Mouse (Mus musculus): ENCODE measurements around the gene Ankrd9. TPM values are rescaled to one million over a fixed set of nuclear protein-coding genes. Genes with fewer than 3 reads are reported as not detected.

The Ankrd9 gene
- polyA plus RNA-seq, 1 experiment from 2014 or later: 11.5 TPM

DNA sequence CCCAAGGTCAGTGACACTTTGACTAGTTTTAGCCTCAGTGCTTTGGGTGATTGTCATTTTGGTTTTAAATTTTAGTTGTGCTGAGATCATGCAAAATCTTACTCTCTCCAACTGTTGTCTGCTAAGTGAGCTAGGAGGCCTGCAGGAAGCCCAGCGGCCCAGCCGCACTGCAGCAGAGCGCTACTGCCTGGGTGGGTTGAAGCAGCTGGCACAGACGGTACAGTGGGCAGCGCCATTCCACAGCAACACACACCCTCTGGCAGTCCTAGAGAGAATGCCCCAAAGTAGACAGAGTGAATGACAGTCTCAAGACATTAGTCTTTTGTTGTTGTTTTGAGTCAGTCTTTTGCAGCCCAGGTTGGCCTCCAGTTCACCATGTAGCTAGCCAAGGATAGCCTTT, 8.4 kb downstream of the Ankrd9 start:
- Histone ChIP-seq H3K9me3 (replicated peaks; ENCODE audit: control insufficient read depth, low read length) (no peaks in the 10 kb centered on the region), H3K27ac (replicated peaks; ENCODE audit: low read depth, low read length) (no peak overlapping the region), H3K36me3 (replicated peaks; ENCODE audit: control insufficient read depth, insufficient read depth, low read depth, low read length) (no peaks in the 10 kb centered on the region), H3K9ac (replicated peaks; ENCODE audit: low read length) (no peak overlapping the region), H3K4me3 (ENCODE audit: low read depth, low read length) (no peak overlapping the region), H3K4me1 (ENCODE audit: control insufficient read depth, insufficient read depth, low read length) (no peaks in the 10 kb centered on the region), H3K27me3 (ENCODE audit: control insufficient read depth, insufficient read depth, low read length) (no peaks in the 10 kb centered on the region), H3K4me2 (ENCODE audit: low read depth, low read length) (no peak overlapping the region)
- 91% methylated on average over 5 of the region's 5 CpGs for WGBS
- ATAC-seq (replicated peaks; ENCODE audit: insufficient number of reproducible peaks, low FRiP score, low TSS enrichment, low read depth) (no peak), DNase-seq (ENCODE audit: low spot score) (no peak)

DNA sequence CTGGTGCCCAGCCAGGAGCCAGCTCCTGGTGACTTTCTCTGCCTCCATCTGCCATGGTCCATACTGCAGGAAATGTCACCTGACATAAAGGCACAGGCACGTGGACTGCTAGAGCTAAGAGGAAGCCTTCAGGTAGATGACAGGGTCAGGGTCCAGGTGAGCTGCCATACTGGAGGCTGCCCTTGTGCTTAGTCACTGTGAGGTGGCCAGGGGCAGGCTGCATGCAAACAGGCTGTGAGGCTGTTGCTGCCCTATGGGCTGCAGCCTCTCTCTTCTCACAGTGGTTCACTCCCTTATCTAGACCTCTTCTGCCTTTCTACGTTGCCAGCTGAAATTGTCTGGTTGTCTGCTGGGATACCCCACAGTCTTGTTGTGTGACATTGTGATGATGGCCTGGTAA, 11.7 kb downstream of the Ankrd9 start:
- 91% methylated on average over 2 of the region's 2 CpGs for WGBS
- Histone ChIP-seq H3K4me2 (ENCODE audit: low read depth, low read length) (no peak overlapping the region), H3K36me3 (replicated peaks; ENCODE audit: control insufficient read depth, insufficient read depth, low read depth, low read length) (no peaks in the 10 kb centered on the region)

GRCm38 (mm10) chr12:110966079-110966478, 12.8 kb downstream of the Ankrd9 start:
- H3K4me3 ChIP-seq (ENCODE audit: low read depth, low read length): no peak overlapping the region
- H3K4me2 ChIP-seq (ENCODE audit: low read depth, low read length): no peak overlapping the region
- no peaks in the 10 kb centered on the region for H3K4me1 ChIP-seq (ENCODE audit: control insufficient read depth, insufficient read depth, low read length)
- H3K36me3 ChIP-seq (replicated peaks; ENCODE audit: control insufficient read depth, insufficient read depth, low read depth, low read length): no peaks in the 10 kb centered on the region
- 62% methylated on average over 4 of the region's 4 CpGs for WGBS
- H3K27me3 ChIP-seq (ENCODE audit: control insufficient read depth, insufficient read depth, low read length): no peaks in the 10 kb centered on the region
- H3K27ac ChIP-seq (replicated peaks; ENCODE audit: low read depth, low read length): no peak overlapping the region
- DNase-seq (ENCODE audit: low spot score): no peak
- no peaks in the 10 kb centered on the region for H3K9me3 ChIP-seq (replicated peaks; ENCODE audit: control insufficient read depth, low read length)
- no peak overlapping the region for H3K9ac ChIP-seq (replicated peaks; ENCODE audit: low read length)
- no peak for ATAC-seq (replicated peaks; ENCODE audit: insufficient number of reproducible peaks, low FRiP score, low TSS enrichment, low read depth)

More for the DNA sequence above, 11.7 kb downstream of the Ankrd9 start:
- H3K27me3 ChIP-seq (ENCODE audit: control insufficient read depth, insufficient read depth, low read length): no peaks in the 10 kb centered on the region
- no peak overlapping the region for H3K27ac ChIP-seq (replicated peaks; ENCODE audit: low read depth, low read length)
- no peak overlapping the region for H3K9ac ChIP-seq (replicated peaks; ENCODE audit: low read length)
- no peak for ATAC-seq (replicated peaks; ENCODE audit: insufficient number of reproducible peaks, low FRiP score, low TSS enrichment, low read depth)
- no peaks in the 10 kb centered on the region for H3K4me1 ChIP-seq (ENCODE audit: control insufficient read depth, insufficient read depth, low read length)
- no peak overlapping the region for H3K4me3 ChIP-seq (ENCODE audit: low read depth, low read length)
- no peak for DNase-seq (ENCODE audit: low spot score)
- no peaks in the 10 kb centered on the region for H3K9me3 ChIP-seq (replicated peaks; ENCODE audit: control insufficient read depth, low read length)

DNA sequence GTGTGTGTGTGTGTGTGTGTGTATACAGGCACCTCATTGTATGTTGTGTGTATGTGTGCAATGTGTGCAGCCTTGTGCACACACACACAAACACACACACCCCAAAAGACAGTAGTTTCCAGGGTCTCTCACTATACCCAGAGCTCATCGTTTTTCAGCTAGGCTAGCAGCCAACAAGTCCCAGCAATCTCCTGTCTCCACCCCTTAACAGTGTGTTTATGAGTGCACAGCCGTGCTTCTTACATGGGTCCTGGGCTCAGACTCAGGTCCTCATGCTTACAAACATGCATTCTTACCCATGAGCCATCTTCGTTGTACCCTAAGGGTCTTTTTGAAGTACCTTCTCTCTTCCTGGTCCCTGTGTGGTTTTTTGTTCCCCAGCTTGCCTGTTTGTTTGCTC, 13.3 kb downstream of the Ankrd9 start:
- 72% methylated on average over 3 of the region's 3 CpGs for WGBS
- Histone ChIP-seq H3K27me3 (ENCODE audit: control insufficient read depth, insufficient read depth, low read length) (no peaks in the 10 kb centered on the region), H3K4me3 (ENCODE audit: low read depth, low read length) (no peak overlapping the region), H3K36me3 (replicated peaks; ENCODE audit: control insufficient read depth, insufficient read depth, low read depth, low read length) (no peaks in the 10 kb centered on the region), H3K4me1 (ENCODE audit: control insufficient read depth, insufficient read depth, low read length) (no peaks in the 10 kb centered on the region), H3K27ac (replicated peaks; ENCODE audit: low read depth, low read length) (no peak overlapping the region), H3K4me2 (ENCODE audit: low read depth, low read length) (no peak overlapping the region), H3K9me3 (replicated peaks; ENCODE audit: control insufficient read depth, low read length) (no peaks in the 10 kb centered on the region), H3K9ac (replicated peaks; ENCODE audit: low read length) (no peak overlapping the region)
- ATAC-seq (replicated peaks; ENCODE audit: insufficient number of reproducible peaks, low FRiP score, low TSS enrichment, low read depth) (no peak), DNase-seq (ENCODE audit: low spot score) (no peak)

DNA sequence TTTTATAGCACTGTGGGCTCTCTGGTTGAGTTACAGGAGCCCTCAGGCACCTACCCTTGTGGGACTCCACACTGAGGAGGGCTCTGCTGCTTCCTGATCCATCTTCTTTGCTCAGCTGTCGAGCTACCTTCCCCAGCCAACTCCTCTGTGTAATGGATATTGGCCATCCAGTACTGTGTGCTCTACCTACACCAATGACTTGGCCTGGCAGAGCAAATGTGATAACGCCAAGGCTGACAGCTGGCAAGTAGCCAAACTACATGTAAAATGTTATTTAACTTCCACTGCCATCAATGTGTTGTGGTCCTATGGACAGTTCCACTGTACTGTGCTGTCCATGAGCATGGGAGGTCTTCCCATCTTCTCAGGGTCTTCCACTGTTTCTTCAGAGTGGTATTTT, 16.9 kb downstream of the Ankrd9 start:
- H3K27me3 ChIP-seq (ENCODE audit: control insufficient read depth, insufficient read depth, low read length): no peaks in the 10 kb centered on the region
- H3K36me3 ChIP-seq (replicated peaks; ENCODE audit: control insufficient read depth, insufficient read depth, low read depth, low read length): no peaks in the 10 kb centered on the region
- H3K9ac ChIP-seq (replicated peaks; ENCODE audit: low read length): no peak overlapping the region
- H3K9me3 ChIP-seq (replicated peaks; ENCODE audit: control insufficient read depth, low read length): no peaks in the 10 kb centered on the region
- H3K27ac ChIP-seq (replicated peaks; ENCODE audit: low read depth, low read length): no peak overlapping the region
- no peak overlapping the region for H3K4me3 ChIP-seq (ENCODE audit: low read depth, low read length)
- H3K4me1 ChIP-seq (ENCODE audit: control insufficient read depth, insufficient read depth, low read length): no peaks in the 10 kb centered on the region
- H3K4me2 ChIP-seq (ENCODE audit: low read depth, low read length): no peak overlapping the region
- 77% methylated on average over 2 of the region's 2 CpGs for WGBS
- DNase-seq (ENCODE audit: low spot score) (no peak), ATAC-seq (replicated peaks; ENCODE audit: insufficient number of reproducible peaks, low FRiP score, low TSS enrichment, low read depth) (no peak)

- 87% methylated on average over 4 of the region's 4 CpGs for WGBS
- Histone ChIP-seq H3K4me2 (ENCODE audit: low read depth, low read length) (no peak overlapping the region), H3K9me3 (replicated peaks; ENCODE audit: control insufficient read depth, low read length) (no peaks in the 10 kb centered on the region), H3K4me3 (ENCODE audit: low read depth, low read length) (no peak overlapping the region), H3K36me3 (replicated peaks; ENCODE audit: control insufficient read depth, insufficient read depth, low read depth, low read length) (no peaks in the 10 kb centered on the region), H3K9ac (replicated peaks; ENCODE audit: low read length) (no peak overlapping the region), H3K27me3 (ENCODE audit: control insufficient read depth, insufficient read depth, low read length) (no peaks in the 10 kb centered on the region), H3K27ac (replicated peaks; ENCODE audit: low read depth, low read length) (no peak overlapping the region), H3K4me1 (ENCODE audit: control insufficient read depth, insufficient read depth, low read length) (no peaks in the 10 kb centered on the region)
- ATAC-seq (replicated peaks; ENCODE audit: insufficient number of reproducible peaks, low FRiP score, low TSS enrichment, low read depth) (no peak), DNase-seq (ENCODE audit: low spot score) (no peak)
Observed at GRCm38 (mm10) chr12:110954351-110954991, 24.4 kb downstream of the Ankrd9 start.

- Histone ChIP-seq H3K4me2 (ENCODE audit: low read depth, low read length) (no peak overlapping the region), H3K4me3 (ENCODE audit: low read depth, low read length) (no peak overlapping the region), H3K4me1 (ENCODE audit: control insufficient read depth, insufficient read depth, low read length) (no peaks in the 10 kb centered on the region), H3K27me3 (ENCODE audit: control insufficient read depth, insufficient read depth, low read length) (no peaks in the 10 kb centered on the region), H3K27ac (replicated peaks; ENCODE audit: low read depth, low read length) (no peak overlapping the region), H3K9ac (replicated peaks; ENCODE audit: low read length) (no peak overlapping the region), H3K9me3 (replicated peaks; ENCODE audit: control insufficient read depth, low read length) (no peaks in the 10 kb centered on the region), H3K36me3 (replicated peaks; ENCODE audit: control insufficient read depth, insufficient read depth, low read depth, low read length) (no peaks in the 10 kb centered on the region)
- 91% methylated on average over 2 of the region's 2 CpGs for WGBS
- DNase-seq (ENCODE audit: low spot score) (no peak), ATAC-seq (replicated peaks; ENCODE audit: insufficient number of reproducible peaks, low FRiP score, low TSS enrichment, low read depth) (no peak)
Observed at GRCm38 (mm10) chr12:110953900-110954299, 24.9 kb downstream of the Ankrd9 start.

- Histone ChIP-seq H3K9me3 (replicated peaks; ENCODE audit: control insufficient read depth, low read length) (no peaks in the 10 kb centered on the region), H3K27me3 (ENCODE audit: control insufficient read depth, insufficient read depth, low read length) (no peaks in the 10 kb centered on the region), H3K9ac (replicated peaks; ENCODE audit: low read length) (no peak overlapping the region), H3K36me3 (replicated peaks; ENCODE audit: control insufficient read depth, insufficient read depth, low read depth, low read length) (no peaks in the 10 kb centered on the region), H3K27ac (replicated peaks; ENCODE audit: low read depth, low read length) (no peak overlapping the region), H3K4me2 (ENCODE audit: low read depth, low read length) (no peak overlapping the region), H3K4me1 (ENCODE audit: control insufficient read depth, insufficient read depth, low read length) (no peaks in the 10 kb centered on the region), H3K4me3 (ENCODE audit: low read depth, low read length) (no peak overlapping the region)
- 90% methylated on average over 3 of the region's 3 CpGs for WGBS
- DNase-seq (ENCODE audit: low spot score) (no peak), ATAC-seq (replicated peaks; ENCODE audit: insufficient number of reproducible peaks, low FRiP score, low TSS enrichment, low read depth) (no peak)
Observed at GRCm38 (mm10) chr12:110953443-110953842, 25.4 kb downstream of the Ankrd9 start.
